Mouse (Mus musculus) lung, postnatal 14 days (tissue): ENCODE results near the gene Atxn2.
"Not testable (repeated sequence)": the region's sequence is repeated elsewhere in the genome, so short reads cannot be mapped to it uniquely, and the experiment has no call there.

Experiments
- DNase-seq: peaks from one replicate; pipeline ENCODE4 v3.0.0; 2021

The Atxn2 gene

GRCm38 (mm10) chr5:121836692-121837415, 125.7 kb downstream of the Atxn2 start:
- DNase-seq = peak; percentile 95

- DNase-seq = peak; percentile 54
Measured at GRCm38 (mm10) chr5:121837441-121838340, 126.6 kb downstream of the Atxn2 start, which contains the start of gene Sh2b3. Sh2b3 (minus strand) TSS chr5:121837646.

GRCm38 (mm10) chr5:121838341-121839127, 127.4 kb downstream of the Atxn2 start:
- DNase-seq = peak; percentile 72

GRCm38 (mm10) chr5:121839128-121839473, 128.0 kb downstream of the Atxn2 start:
- DNase-seq = no peak

GRCm38 (mm10) chr5:121841516-121841915, 130.4 kb downstream of the Atxn2 start:
- DNase-seq = no peak

GRCm38 (mm10) chr5:121841973-121842372, 130.8 kb downstream of the Atxn2 start:
- DNase-seq = no peak

- DNase-seq = peak; percentile 90
Measured at GRCm38 (mm10) chr5:121842665-121843118, 131.6 kb downstream of the Atxn2 start.

GRCm38 (mm10) chr5:121843138-121843905, 132.2 kb downstream of the Atxn2 start:
- no peak for DNase-seq

GRCm38 (mm10) chr5:121845361-121845760, 134.2 kb downstream of the Atxn2 start:
- no peak for DNase-seq

- DNase-seq = no peak
Measured at GRCm38 (mm10) chr5:121846322-121846721, 135.2 kb downstream of the Atxn2 start.

GRCm38 (mm10) chr5:121847269-121847668, 136.1 kb downstream of the Atxn2 start:
- not testable (repeated sequence) for DNase-seq

GRCm38 (mm10) chr5:121848035-121848519, 136.9 kb downstream of the Atxn2 start:
- DNase-seq = peak; percentile 55

GRCm38 (mm10) chr5:121848743-121849142, 137.6 kb downstream of the Atxn2 start, which contains the start of gene Pheta1:
Pheta1 (plus strand) TSS chr5:121848984.
- peak; percentile 96 for DNase-seq

- DNase-seq = no peak
Measured at GRCm38 (mm10) chr5:121849478-121850349, 138.6 kb downstream of the Atxn2 start.

- DNase-seq = peak; percentile 83
Measured at GRCm38 (mm10) chr5:121853368-121854051, 142.4 kb downstream of the Atxn2 start.

- DNase-seq = no peak
Measured at GRCm38 (mm10) chr5:121854768-121855167, 143.6 kb downstream of the Atxn2 start.

- no peak for DNase-seq
Measured at GRCm38 (mm10) chr5:121856740-121857139, 145.6 kb downstream of the Atxn2 start.

GRCm38 (mm10) chr5:121858427-121858826, 147.3 kb downstream of the Atxn2 start:
- DNase-seq = no peak

- DNase-seq = no peak
Measured at GRCm38 (mm10) chr5:121861964-121862363, 150.8 kb downstream of the Atxn2 start.

GRCm38 (mm10) chr5:121864330-121864729, 153.2 kb downstream of the Atxn2 start:
- no peak for DNase-seq
